Mouse (Mus musculus) heart, postnatal 0 days (tissue): ENCODE measurements around the gene Grrp1. TPM values are rescaled to one million over a fixed set of nuclear protein-coding genes. Genes with fewer than 3 reads are reported as not detected.
"Not testable (repeated sequence)": the region's sequence is repeated elsewhere in the genome, so short reads cannot be mapped to it uniquely, and the experiment has no call there.

ENCODE experiments used
- ATAC-seq: fragments of 200-750 bp; cut with Nextera tagmentation; 2 replicates; pipeline ENCODE4 v1.8.0; 2017; ENCODE audit warnings: low read depth, moderate number of reproducible peaks, moderate library complexity; ENCODE audit not compliant: insufficient read depth
- DNase-seq: peaks from one replicate; pipeline ENCODE4 v3.0.0-alpha.2; 2016; ENCODE audit warnings: low spot score
- H3K27ac ChIP-seq: fragments of 300-500 bp; sonication (generic); 2 replicates; pipeline ENCODE4 v1.5.1; 2014; ENCODE audit warnings: low read depth, mild to moderate bottlenecking
- H3K27me3 ChIP-seq: fragments of 300-500 bp; sonication (generic); 2 replicates; pipeline ENCODE4 v1.6.1; 2014; ENCODE audit warnings: low read length, mixed read lengths; ENCODE audit not compliant: control insufficient read depth, insufficient read depth
- H3K36me3 ChIP-seq: fragments of 300-500 bp; sonication (generic); replicated peaks from 2 replicates; pipeline ENCODE4 v1.6.1; 2014; ENCODE audit warnings: low read length, mixed read lengths; ENCODE audit not compliant: control insufficient read depth, insufficient read depth
- H3K4me1 ChIP-seq: fragments of 300-500 bp; sonication (generic); 2 replicates; pipeline ENCODE4 v1.6.1; 2014; ENCODE audit warnings: antibody characterized with exemption; ENCODE audit not compliant: control insufficient read depth, insufficient read depth
- H3K4me2 ChIP-seq: fragments of 300-500 bp; sonication (generic); 2 replicates; pipeline ENCODE4 v1.6.1; 2014; ENCODE audit warnings: low read depth, mild to moderate bottlenecking, low read length, moderate library complexity
- H3K4me3 ChIP-seq: fragments of 300-500 bp; sonication (generic); 2 replicates; pipeline ENCODE4 v1.5.1; 2014; ENCODE audit warnings: low read depth, low read length
- H3K9ac ChIP-seq: fragments of 300-500 bp; sonication (generic); replicated peaks from 2 replicates; pipeline ENCODE4 v1.6.1; 2014; ENCODE audit warnings: low read depth, low read length, mixed read lengths
- H3K9me3 ChIP-seq: fragments of 300-500 bp; sonication (generic); replicated peaks from 2 replicates; pipeline ENCODE4 v1.6.1; 2016; ENCODE audit warnings: low read length; ENCODE audit not compliant: control insufficient read depth
- CTCF ChIP-seq: IDR thresholded peaks from 2 replicates; pipeline ENCODE4 v1.5.1; 2016; ENCODE audit warnings: antibody characterized with exemption, control low read depth, low read depth
- EP300 ChIP-seq: IDR thresholded peaks from 2 replicates; pipeline ENCODE4 v1.6.1; 2016; ENCODE audit warnings: antibody characterized with exemption, low read depth
- WGBS: fragments of 180-500 bp; shearing (Covaris S2); extraction: QIAGEN DNeasy Blood & Tissue Kit; methylation state at CpG from one replicate; pipeline ENCODE4 v1.1.7; 2014; 5-methylcytosine and 5-hydroxymethylcytosine counted together
- polyA plus RNA-seq: library from polyadenylated mRNA; unstranded; fragments of >200 nt; fragmentation: Nextera tagmentation; extraction: Ambion mirVana; gene quantifications from 2 replicates; pipeline ENCODE4 v1.2.1, GENCODE M21; 2015
- total RNA-seq: library from RNA; depleted of rRNA; stranded (reverse); fragments of >200 nt; gene quantifications from 2 replicates; pipeline ENCODE4 v1.2.3, GENCODE M21; 2014; ENCODE audit warnings: low replicate concordance

Gene Grrp1
- total and polyA plus RNA-seq, 2 experiments from 2014 or later, result 6.0 to 26.1 TPM

DNA sequence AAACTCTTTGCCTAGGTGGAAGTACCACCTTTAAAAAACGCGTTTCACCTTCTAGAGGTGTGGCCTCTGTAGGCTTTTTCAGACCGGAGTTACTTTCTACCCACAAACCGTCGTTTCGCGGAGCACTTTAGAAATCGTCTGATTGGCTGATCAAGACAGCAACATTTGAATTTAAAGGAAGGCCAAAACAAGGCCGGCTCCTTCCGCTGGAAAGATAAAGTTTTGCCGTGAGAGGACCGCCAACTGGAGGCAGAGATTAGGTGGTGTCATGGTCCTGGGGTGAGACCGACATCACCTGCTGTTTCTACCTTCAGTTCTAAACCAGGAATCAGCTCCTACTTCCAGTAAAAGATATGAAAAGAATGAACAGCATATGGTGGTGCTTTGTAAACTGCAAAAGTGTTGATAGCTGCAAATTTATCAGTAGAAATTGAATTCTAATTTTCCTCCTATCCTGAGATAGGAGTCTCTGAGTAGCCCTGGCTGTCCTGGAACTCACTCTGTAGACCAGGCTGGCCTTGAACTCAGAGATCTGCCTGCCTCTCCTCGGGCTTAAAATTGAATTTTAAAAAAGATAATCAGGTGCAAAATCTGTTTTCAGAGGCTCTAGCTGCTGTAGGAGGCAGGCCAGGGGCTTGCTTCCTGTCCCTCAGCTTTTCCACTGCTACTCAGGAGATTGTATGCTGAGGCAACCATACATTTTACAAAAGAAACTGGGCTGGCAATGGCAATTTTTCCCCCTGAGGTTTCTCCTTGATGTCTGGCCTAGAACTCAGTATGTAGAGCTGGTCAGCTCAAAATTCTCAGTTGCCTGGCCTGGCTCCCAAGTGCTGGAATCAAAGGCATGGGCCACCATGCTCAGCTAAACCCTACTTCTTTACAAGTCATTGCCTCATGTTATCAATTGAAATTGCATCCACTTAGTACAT, 19.8 kb upstream of the Grrp1 start:
- WGBS, result 2% methylated on average over 14 of the region's 14 CpGs
- DNase-seq, result no peak
- ATAC-seq, result no peak; the same call in 1 of the 2 replicates
- Histone ChIP-seq H3K27me3 (no peaks in the 10 kb centered on the region), H3K4me1 (peaks cover 5% of the 10 kb centered on the region; the same call in 1 of the 2 replicates), H3K36me3 (peaks cover 26% of the 10 kb centered on the region), H3K4me3 (peak overlapping the region; percentile 31), H3K27ac (peak overlapping the region; percentile 11; the same call in 1 of the 2 replicates), H3K9me3 (no peaks in the 10 kb centered on the region), H3K9ac (no peak overlapping the region), H3K4me2 (peak overlapping the region; percentile 54)
- TF ChIP-seq CTCF (no peak), EP300 (no peak)

GRCm38 (mm10) chr4:134272731-134273416, 19.0 kb upstream of the Grrp1 start:
- H3K27ac ChIP-seq, result 0 out of 2 replicates have a peak overlapping the region, but pooled peaks have one; percentile 11
- ATAC-seq, result no peak
- peak overlapping the region; percentile 31 for H3K4me3 ChIP-seq

GRCm38 (mm10) chr4:134271979-134272378, 18.1 kb upstream of the Grrp1 start:
- no peak overlapping the region for H3K4me2 ChIP-seq
- peaks cover 9% of the 10 kb centered on the region for H3K36me3 ChIP-seq
- no peak for DNase-seq
- H3K9ac ChIP-seq, result no peak overlapping the region
- TF ChIP-seq CTCF (no peak), EP300 (no peak)
- H3K27me3 ChIP-seq, result no peaks in the 10 kb centered on the region
- no peaks in the 10 kb centered on the region for H3K9me3 ChIP-seq
- 85% methylated on average over 7 of the region's 7 CpGs for whole genome bisulfite sequencing
- H3K4me1 ChIP-seq, result peaks cover 5% of the 10 kb centered on the region; the same call in 1 of the 2 replicates
- no peak overlapping the region for H3K27ac ChIP-seq
- ATAC-seq, result no peak
- H3K4me3 ChIP-seq, result no peak overlapping the region

More at GRCm38 (mm10) chr4:134272731-134273416, 19.0 kb upstream of the Grrp1 start:
- no peaks in the 10 kb centered on the region for H3K9me3 ChIP-seq
- peaks cover 18% of the 10 kb centered on the region for H3K36me3 ChIP-seq
- no peaks in the 10 kb centered on the region for H3K27me3 ChIP-seq
- peaks cover 5% of the 10 kb centered on the region; the same call in 1 of the 2 replicates for H3K4me1 ChIP-seq
- TF ChIP-seq EP300 (no peak), CTCF (no peak)
- H3K9ac ChIP-seq, result no peak overlapping the region
- peak overlapping the region; percentile 54 for H3K4me2 ChIP-seq
- DNase-seq, result no peak
- 11% methylated on average over 13 of the region's 13 CpGs for WGBS

DNA sequence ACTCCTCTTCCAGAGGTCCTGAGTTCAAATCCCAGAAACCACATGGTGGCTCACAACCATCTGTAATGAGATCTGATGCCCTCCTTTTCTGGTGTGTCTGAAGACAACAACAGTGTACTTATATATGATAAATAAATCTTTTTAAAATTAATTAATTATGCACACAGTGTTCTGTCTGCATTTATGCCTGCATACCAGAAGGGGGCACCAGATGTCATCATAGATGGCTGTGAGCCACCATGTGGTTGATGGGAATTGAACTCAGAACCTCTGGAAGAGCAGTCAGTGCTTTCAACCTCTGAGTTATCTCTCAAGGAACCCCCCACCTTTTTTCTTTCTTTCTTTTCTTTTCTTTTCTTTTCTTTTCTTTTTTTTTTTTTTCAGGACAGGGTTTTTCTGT, 15.7 kb upstream of the Grrp1 start:
- H3K9ac ChIP-seq, ATAC-seq, DNase-seq, H3K27ac ChIP-seq, H3K4me2 ChIP-seq, H3K27me3 ChIP-seq, H3K9me3 ChIP-seq, H3K4me3 ChIP-seq, H3K4me1 ChIP-seq, H3K36me3 ChIP-seq: not testable (repeated sequence)
- TF ChIP-seq CTCF, result peak; percentile 30

- WGBS, result 84% methylated on average over 19 of the region's 19 CpGs
- Histone ChIP-seq H3K9me3 (no peaks in the 10 kb centered on the region), H3K4me1 (no peaks in the 10 kb centered on the region), H3K9ac (no peak overlapping the region), H3K27ac (no peak overlapping the region), H3K27me3 (no peaks in the 10 kb centered on the region), H3K4me3 (no peak overlapping the region), H3K36me3 (no peaks in the 10 kb centered on the region), H3K4me2 (no peak overlapping the region)
- ATAC-seq (no peak), DNase-seq (no peak)
- TF ChIP-seq EP300, result no peak
- no peak for TF ChIP-seq CTCF
Measured at GRCm38 (mm10) chr4:134268102-134268655, 14.3 kb upstream of the Grrp1 start.
